9 mouse cellular contexts compared by ENCODE assay signal in the genomic region with DNA sequence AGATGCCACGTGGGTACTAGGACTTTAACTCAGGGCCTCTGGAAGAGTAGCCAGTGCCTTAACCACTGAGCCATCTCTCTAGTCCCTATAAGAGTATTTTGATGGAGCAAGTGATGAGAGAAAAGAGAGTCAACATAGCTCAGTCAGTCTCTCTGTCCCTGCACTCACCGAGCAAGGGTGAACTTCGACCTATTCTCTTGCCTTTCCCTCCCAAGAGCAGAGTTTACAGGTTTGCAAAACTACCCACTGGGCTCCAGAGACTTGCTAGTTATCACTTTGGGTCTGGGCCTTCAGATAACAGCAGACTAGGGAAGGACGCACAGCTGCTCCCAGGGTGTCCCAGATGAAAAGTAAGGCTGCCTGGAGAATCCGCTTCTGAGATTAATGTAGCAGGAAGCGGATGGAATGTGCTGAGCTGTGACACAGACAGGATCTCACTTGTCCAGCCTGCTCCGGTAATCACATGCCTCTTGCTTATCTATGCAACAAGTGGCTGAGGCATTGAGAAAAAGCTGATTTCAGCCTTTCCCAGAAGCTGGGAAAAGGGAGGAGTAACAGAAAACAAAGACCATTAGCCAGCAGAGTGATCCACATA. TPM values are rescaled to one million over a fixed set of nuclear protein-coding genes. Genes with fewer than 3 reads are reported as not detected.
DNase-seq lines count a peak whose midpoint lies in the region; ATAC-seq and TF ChIP-seq lines count a peak whose summit lies in the region.
"Had no signal": no experiment of that assay in that cellular context is flagged by ENCODE, and none has a peak within 500 bp of the region (broad histone marks: within the 10 kb centered on the region; RNA-seq: fewer than 3 reads in every experiment).

No protein-coding gene starts in this region.

- H3K4me1 ChIP-seq in heart, embryonic 10.5 days, result peaks cover 19% of the 10 kb centered on the region
- peaks cover 7% of the 10 kb centered on the region for H3K4me1 ChIP-seq in kidney, postnatal 0 days (replicated peaks; ENCODE audit: insufficient read depth, low read length)
- H3K4me1 ChIP-seq in midbrain, postnatal 0 days (ENCODE audit: insufficient read depth, low read length), result peaks cover 6% of the 10 kb centered on the region; the same call in 1 of the 2 replicates
- H3K4me1 ChIP-seq in hindbrain, embryonic 11.5 days (replicated peaks; ENCODE audit: control insufficient read depth, insufficient read depth, low read length), result no peaks in the 10 kb centered on the region

- 6% methylated on average over 7 of the region's 7 CpGs for WGBS in heart, embryonic 10.5 days
- WGBS in kidney, postnatal 0 days, result 28% methylated on average over 7 of the region's 7 CpGs
- 89% methylated on average over 7 of the region's 7 CpGs for WGBS in macrophage (ENCODE audit: missing documents)
- 51% methylated on average over 7 of the region's 7 CpGs for WGBS in midbrain, postnatal 0 days
- 48% methylated on average over 7 of the region's 7 CpGs for WGBS in hindbrain, embryonic 11.5 days

- no peak for TF ChIP-seq CTCF in kidney, postnatal 0 days (IDR thresholded peaks at IDR 0.05; ENCODE audit: low read depth)
- no peak for TF ChIP-seq CTCF in midbrain, postnatal 0 days (IDR thresholded peaks at IDR 0.05)

- ATAC-seq in kidney, postnatal 0 days (replicated peaks; ENCODE audit: low FRiP score, low read depth), result peak; percentile 68
- no peak for ATAC-seq in midbrain, postnatal 0 days (ENCODE audit: low FRiP score)
- no peak for ATAC-seq in hindbrain, embryonic 11.5 days (ENCODE audit: low FRiP score)

- H3K4me3 ChIP-seq in heart, embryonic 10.5 days, result no peak overlapping the region
- no peak overlapping the region for H3K4me3 ChIP-seq in kidney, postnatal 0 days (replicated peaks; ENCODE audit: low read depth, low read length)
- no peak overlapping the region for H3K4me3 ChIP-seq in macrophage (ENCODE audit: inconsistent target)
- no peak overlapping the region for H3K4me3 ChIP-seq in midbrain, postnatal 0 days (ENCODE audit: low read depth, low read length)
- no peak overlapping the region for H3K4me3 ChIP-seq in hindbrain, embryonic 11.5 days (ENCODE audit: low read depth, low read length)
- H3K4me3 ChIP-seq: forebrain, embryonic 12.5 days had no signal

- peak overlapping the region; percentile 50 for H3K27ac ChIP-seq in heart, embryonic 10.5 days
- peak overlapping the region; percentile 70 for H3K27ac ChIP-seq in kidney, postnatal 0 days
- peak overlapping the region; percentile 32; the same call in 1 of the 2 replicates for H3K27ac ChIP-seq in macrophage
- no peak overlapping the region for H3K27ac ChIP-seq in midbrain, postnatal 0 days (ENCODE audit: low read depth, low read length)
- H3K27ac ChIP-seq in hindbrain, embryonic 11.5 days (ENCODE audit: low read depth, low read length), result no peak overlapping the region
- H3K27ac ChIP-seq: forebrain, embryonic 12.5 days had no signal

- DNase-seq in adrenal gland, postnatal 36 days, result peak; percentile 37 to 52
- DNase-seq in heart, embryonic 10.5 days (ENCODE audit: low spot score), result peak; percentile 87
- DNase-seq in kidney, postnatal 0 days (ENCODE audit: low spot score), result peak; percentile 85
- DNase-seq in midbrain, postnatal 0 days (ENCODE audit: low spot score), result no peak
- DNase-seq in cerebellum, adult 11 months, result no peak
- DNase-seq in hindbrain, embryonic 11.5 days (ENCODE audit: low spot score), result no peak
- DNase-seq: thymus, postnatal 4 days had no signal

- no peaks in the 10 kb centered on the region for H3K27me3 ChIP-seq in heart, embryonic 10.5 days (ENCODE audit: insufficient read depth, poor library complexity, severe bottlenecking)
- H3K27me3 ChIP-seq in kidney, postnatal 0 days (ENCODE audit: insufficient read depth, low read length), result no peaks in the 10 kb centered on the region
- H3K27me3 ChIP-seq in midbrain, postnatal 0 days (ENCODE audit: insufficient read depth, low read length), result no peaks in the 10 kb centered on the region
- no peaks in the 10 kb centered on the region for H3K27me3 ChIP-seq in hindbrain, embryonic 11.5 days (ENCODE audit: control insufficient read depth, insufficient read depth, low read length)

- no peak overlapping the region for H3K4me2 ChIP-seq in kidney, postnatal 0 days (ENCODE audit: low read length)
- no peak overlapping the region for H3K4me2 ChIP-seq in midbrain, postnatal 0 days (ENCODE audit: low read depth, low read length, poor library complexity, severe bottlenecking)
- H3K4me2 ChIP-seq in hindbrain, embryonic 11.5 days (replicated peaks; ENCODE audit: low read depth, low read length), result no peak overlapping the region
- H3K4me2 ChIP-seq: forebrain, embryonic 12.5 days had no signal

- H3K36me3 ChIP-seq in heart, embryonic 10.5 days, result no peaks in the 10 kb centered on the region
- no peaks in the 10 kb centered on the region for H3K36me3 ChIP-seq in kidney, postnatal 0 days (ENCODE audit: insufficient read depth, low read length)
- H3K36me3 ChIP-seq in macrophage (ENCODE audit: inconsistent target), result no peaks in the 10 kb centered on the region
- H3K36me3 ChIP-seq in midbrain, postnatal 0 days (ENCODE audit: insufficient read depth, low read length), result no peaks in the 10 kb centered on the region
- H3K36me3 ChIP-seq in hindbrain, embryonic 11.5 days (ENCODE audit: control insufficient read depth, insufficient read depth, low read length), result no peaks in the 10 kb centered on the region
- H3K36me3 ChIP-seq: forebrain, embryonic 12.5 days had no signal

- no peak overlapping the region for H3K9ac ChIP-seq in kidney, postnatal 0 days (ENCODE audit: low read depth, low read length)
- no peak overlapping the region for H3K9ac ChIP-seq in midbrain, postnatal 0 days (replicated peaks; ENCODE audit: low read length, poor library complexity, severe bottlenecking)
- no peak overlapping the region for H3K9ac ChIP-seq in hindbrain, embryonic 11.5 days (ENCODE audit: low read depth, low read length)
- H3K9ac ChIP-seq: forebrain, embryonic 12.5 days had no signal

- no peaks in the 10 kb centered on the region for H3K79me2 ChIP-seq in macrophage (ENCODE audit: inconsistent target)

- no peaks in the 10 kb centered on the region for H3K9me3 ChIP-seq in heart, embryonic 10.5 days
- no peaks in the 10 kb centered on the region for H3K9me3 ChIP-seq in kidney, postnatal 0 days (replicated peaks; ENCODE audit: low read length)
- H3K9me3 ChIP-seq in midbrain, postnatal 0 days (ENCODE audit: low read length), result no peaks in the 10 kb centered on the region
- no peaks in the 10 kb centered on the region for H3K9me3 ChIP-seq in hindbrain, embryonic 11.5 days (ENCODE audit: control insufficient read depth, low read length)
- H3K9me3 ChIP-seq: forebrain, embryonic 12.5 days had no signal

RNA-seq across cellular contexts. Expression of a gene that starts 7.0 kb away (rescaled TPM):
- 1 to 10 TPM; 4.2 to 7.6 TPM for total RNA-seq in adrenal gland, postnatal 36 days (2021)
- 8.0 and 8.4 TPM in 2 replicates for polyA plus RNA-seq in heart, embryonic 10.5 days (2016; fragmentation: Nextera tagmentation; extraction: Ambion mirVana)
- 35.2 and 40.4 TPM in 2 replicates for polyA plus RNA-seq in kidney, postnatal 0 days (2015; fragmentation: Nextera tagmentation; extraction: Ambion mirVana)
- 10 to 100 TPM in 6 of 26 experiments, 1 to 10 TPM in 17, under 1 TPM in 3; 0.45 to 22.3 (median 3.8) TPM for total RNA-seq in macrophage (2018; cell fraction: chromatin; rRNA removed)
- total RNA-seq in macrophage (2018; cell fraction: cytosol; rRNA removed), result 10 to 100 TPM in 24 of 26 experiments, 1 to 10 TPM in 2; 9.1 to 33.0 (median 18.9) TPM
- 10 to 100 TPM in 3 of 26 experiments, 1 to 10 TPM in 23; 2.5 to 14.3 (median 5.3) TPM for total RNA-seq in macrophage (2018; cell fraction: nucleus; rRNA removed)
- polyA plus RNA-seq in macrophage (2018), result 30.0 to 56.0 TPM (median 46.8 TPM) in 3 replicates
- total RNA-seq in midbrain, postnatal 0 days (2014; rRNA removed), result 8.1 and 11.6 TPM in 2 replicates
- polyA plus RNA-seq in midbrain, postnatal 0 days (2015; fragmentation: Nextera tagmentation; extraction: Ambion mirVana), result 12.0 and 12.3 TPM in 2 replicates
- 15.5 and 16.2 TPM in 2 replicates for polyA plus RNA-seq in hindbrain, embryonic 11.5 days (2014; fragmentation: Nextera tagmentation; extraction: Ambion mirVana)

RNA-seq across cellular contexts. Expression of a gene that starts 55.4 kb away (rescaled TPM):
- 100 to 1,000 TPM; 117 to 119 TPM for total RNA-seq in adrenal gland, postnatal 36 days (2021)
- 22.8 and 25.1 TPM in 2 replicates for polyA plus RNA-seq in heart, embryonic 10.5 days (2016; fragmentation: Nextera tagmentation; extraction: Ambion mirVana)
- 26.0 and 26.4 TPM in 2 replicates for polyA plus RNA-seq in kidney, postnatal 0 days (2015; fragmentation: Nextera tagmentation; extraction: Ambion mirVana)
- total RNA-seq in macrophage (2018; cell fraction: chromatin; rRNA removed), result 100 to 1,000 TPM; 139 to 418 (median 222) TPM
- total RNA-seq in macrophage (2018; cell fraction: cytosol; rRNA removed), result 10 to 100 TPM; 29.3 to 79.3 (median 55.6) TPM
- total RNA-seq in macrophage (2018; cell fraction: nucleus; rRNA removed), result 100 to 1,000 TPM in 22 of 26 experiments, 10 to 100 TPM in 4; 81.2 to 270 (median 124) TPM
- 51.6 to 87.8 TPM (median 81.8 TPM) in 3 replicates for polyA plus RNA-seq in macrophage (2018)
- 53.7 and 134 TPM in 2 replicates for total RNA-seq in midbrain, postnatal 0 days (2014; rRNA removed)
- 20.3 and 30.0 TPM in 2 replicates for polyA plus RNA-seq in midbrain, postnatal 0 days (2015; fragmentation: Nextera tagmentation; extraction: Ambion mirVana)
- polyA plus RNA-seq in hindbrain, embryonic 11.5 days (2014; fragmentation: Nextera tagmentation; extraction: Ambion mirVana), result 34.7 and 61.3 TPM in 2 replicates

Comparison
In these comparisons a context has a peak if more than half of its experiments do, and no peak if none do; other contexts are left out.
1. DNase-seq: peak in adrenal gland, postnatal 36 days (2 of 2), heart, embryonic 10.5 days (single experiment) and kidney, postnatal 0 days (single experiment); none in midbrain, postnatal 0 days (single experiment), cerebellum, adult 11 months (single experiment) and hindbrain, embryonic 11.5 days (single experiment).
2. H3K27ac ChIP-seq: peak in heart, embryonic 10.5 days (single experiment), kidney, postnatal 0 days (single experiment) and macrophage (single experiment); none in midbrain, postnatal 0 days (single experiment) and hindbrain, embryonic 11.5 days (single experiment).